Mouse (Mus musculus) heart, embryonic 12.5 days (tissue): Measurements from ENCODE around the gene Rnf20. TPM values are rescaled to one million over a fixed set of nuclear protein-coding genes. Genes with fewer than 3 reads are reported as not detected.

ENCODE experiments used
- ATAC-seq: fragments of 200-750 bp; cut with Nextera tagmentation; 2 replicates; pipeline ENCODE4 v1.8.0; 2017; ENCODE audit warnings: moderate TSS enrichment, moderate library complexity; ENCODE audit not compliant: insufficient number of reproducible peaks, low FRiP score
- H3K27ac ChIP-seq: fragments of 300-500 bp; sonication (generic); 2 replicates; pipeline ENCODE4 v1.5.1; 2016; ENCODE audit warnings: mild to moderate bottlenecking, moderate library complexity; ENCODE audit not compliant: poor library complexity, severe bottlenecking
- H3K27me3 ChIP-seq: fragments of 300-500 bp; sonication (generic); replicated peaks from 2 replicates; pipeline ENCODE4 v1.6.1; 2016; ENCODE audit warnings: mild to moderate bottlenecking, moderate library complexity
- H3K36me3 ChIP-seq: fragments of 300-500 bp; sonication (generic); 2 replicates; pipeline ENCODE4 v1.6.1; 2016; ENCODE audit warnings: mild to moderate bottlenecking, moderate library complexity
- H3K4me1 ChIP-seq: fragments of 300-500 bp; sonication (generic); replicated peaks from 2 replicates; pipeline ENCODE4 v1.6.1; 2016; ENCODE audit warnings: mild to moderate bottlenecking
- H3K4me2 ChIP-seq: fragments of 300-500 bp; sonication (generic); 2 replicates; pipeline ENCODE4 v1.6.1; 2016; ENCODE audit warnings: mild to moderate bottlenecking, moderate library complexity
- H3K4me3 ChIP-seq: fragments of 300-500 bp; sonication (generic); 2 replicates; pipeline ENCODE4 v1.5.1; 2016; ENCODE audit warnings: mild to moderate bottlenecking
- H3K9ac ChIP-seq: fragments of 300-500 bp; sonication (generic); 2 replicates; pipeline ENCODE4 v1.6.1; 2016; ENCODE audit warnings: mild to moderate bottlenecking, moderate library complexity
- H3K9me3 ChIP-seq: fragments of 300-500 bp; sonication (generic); replicated peaks from 2 replicates; pipeline ENCODE4 v1.6.1; 2016; ENCODE audit warnings: mild to moderate bottlenecking, moderate library complexity
- WGBS: fragments of 180-500 bp; shearing (Covaris S2); methylation state at CpG from one replicate; pipeline ENCODE4 v1.1.7; 2016; 5-methylcytosine and 5-hydroxymethylcytosine counted together
- polyA plus RNA-seq: library from polyadenylated mRNA; unstranded; fragments of >200 nt; fragmentation: Nextera tagmentation; extraction: Ambion mirVana; gene quantifications from 2 replicates; pipeline ENCODE4 v1.2.1, GENCODE M21; 2016

Rnf20 gene
- polyA plus RNA-seq = 29.2 and 30.2 TPM in 2 replicates

GRCm38 (mm10) chr4:49631319-49632138 is at the start of gene Rnf20:
Gene Rnf20 (plus strand): TSS chr4:49632006.
- peak; percentile 97 for ATAC-seq
- peaks cover 25% of the 10 kb centered on the region for H3K36me3 ChIP-seq
- peak within 1 kb of the TSS; percentile 86 for H3K9ac ChIP-seq
- WGBS = 4% methylated on average over 37 of the region's 37 CpGs
- peak within 1 kb of the TSS; percentile 75 for H3K4me3 ChIP-seq
- H3K27ac ChIP-seq = peak within 1 kb of the TSS; percentile 84
- H3K27me3 ChIP-seq = no peaks in the 10 kb centered on the region
- peak within 1 kb of the TSS; percentile 81 for H3K4me2 ChIP-seq
- peaks cover 9% of the 10 kb centered on the region for H3K4me1 ChIP-seq
- H3K9me3 ChIP-seq = no peaks in the 10 kb centered on the region

- Histone ChIP-seq H3K4me3 (no peak overlapping the region), H3K36me3 (peaks cover 32% of the 10 kb centered on the region), H3K9me3 (no peaks in the 10 kb centered on the region), H3K9ac (no peak overlapping the region), H3K4me1 (peaks cover 26% of the 10 kb centered on the region), H3K27me3 (no peaks in the 10 kb centered on the region), H3K27ac (peak overlapping the region; percentile 55; the same call in 1 of the 2 replicates), H3K4me2 (no peak overlapping the region)
- no peak for ATAC-seq
- 50% methylated on average over 14 of the region's 14 CpGs for WGBS
Observed at GRCm38 (mm10) chr4:49583965-49584831, 47.6 kb upstream of the Rnf20 start.

- peak; percentile 17; the same call in 1 of the 2 replicates for ATAC-seq
- Histone ChIP-seq H3K9ac (no peak overlapping the region), H3K27me3 (no peaks in the 10 kb centered on the region), H3K4me1 (peaks cover 26% of the 10 kb centered on the region), H3K4me2 (no peak overlapping the region), H3K4me3 (no peak overlapping the region), H3K36me3 (peaks cover 35% of the 10 kb centered on the region), H3K9me3 (no peaks in the 10 kb centered on the region), H3K27ac (peak overlapping the region; percentile 41; the same call in 1 of the 2 replicates)
- 55% methylated on average over 7 of the region's 7 CpGs for WGBS
Observed at GRCm38 (mm10) chr4:49585524-49586101, 46.2 kb upstream of the Rnf20 start.

- Histone ChIP-seq H3K4me1 (peaks cover 26% of the 10 kb centered on the region), H3K9me3 (no peaks in the 10 kb centered on the region), H3K36me3 (peaks cover 35% of the 10 kb centered on the region), H3K27me3 (no peaks in the 10 kb centered on the region), H3K9ac (no peak overlapping the region), H3K4me3 (no peak overlapping the region), H3K27ac (no peak overlapping the region), H3K4me2 (no peak overlapping the region)
- 92% methylated on average over 10 of the region's 10 CpGs for WGBS
- ATAC-seq = no peak
Observed at GRCm38 (mm10) chr4:49586811-49587210, 45.0 kb upstream of the Rnf20 start.

DNA sequence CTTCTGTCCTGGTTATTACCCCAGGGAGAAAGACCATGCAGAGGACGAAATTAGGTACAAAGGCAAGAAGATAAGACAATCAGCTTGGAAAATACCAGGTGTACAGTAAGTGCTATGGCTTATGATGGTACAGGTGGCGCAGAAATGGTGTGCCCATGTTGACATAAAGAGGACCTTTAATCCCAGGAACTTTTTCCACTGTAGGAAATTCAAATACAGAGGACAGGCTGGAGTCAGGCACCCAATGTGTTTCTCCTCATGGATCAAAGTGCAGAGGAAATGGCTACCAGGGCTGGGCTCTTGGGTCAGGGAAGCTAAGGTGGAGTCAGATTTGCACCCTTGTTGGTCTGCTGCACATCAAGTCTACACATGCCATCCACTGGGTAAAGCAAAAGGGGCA is 41.7 kb upstream of the Rnf20 start:
- Histone ChIP-seq H3K4me1 (peaks cover 16% of the 10 kb centered on the region), H3K9me3 (no peaks in the 10 kb centered on the region), H3K4me3 (no peak overlapping the region), H3K36me3 (peaks cover 25% of the 10 kb centered on the region), H3K4me2 (no peak overlapping the region), H3K9ac (no peak overlapping the region), H3K27me3 (no peaks in the 10 kb centered on the region), H3K27ac (no peak overlapping the region)
- WGBS = 76% methylated on average over 2 of the region's 2 CpGs
- ATAC-seq = no peak

DNA sequence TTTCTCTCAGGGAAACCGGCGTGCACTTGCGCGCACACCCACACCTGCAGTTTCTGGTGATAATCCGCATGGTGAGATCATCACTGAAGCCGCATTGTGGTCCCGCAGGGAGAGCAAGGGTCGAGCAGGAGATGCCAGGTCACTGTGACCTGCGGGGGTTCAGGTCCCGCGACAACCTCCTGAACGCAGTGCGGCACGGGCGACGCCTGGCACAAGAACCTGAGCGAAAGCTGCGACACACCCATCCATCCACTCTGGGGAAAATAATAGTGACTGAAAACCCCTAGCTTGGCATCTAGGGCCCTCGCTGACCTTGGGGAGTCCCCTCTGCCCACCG is 35.0 kb upstream of the Rnf20 start:
- ATAC-seq = peak; percentile 66
- H3K4me2 ChIP-seq = peak overlapping the region; percentile 71

DNA sequence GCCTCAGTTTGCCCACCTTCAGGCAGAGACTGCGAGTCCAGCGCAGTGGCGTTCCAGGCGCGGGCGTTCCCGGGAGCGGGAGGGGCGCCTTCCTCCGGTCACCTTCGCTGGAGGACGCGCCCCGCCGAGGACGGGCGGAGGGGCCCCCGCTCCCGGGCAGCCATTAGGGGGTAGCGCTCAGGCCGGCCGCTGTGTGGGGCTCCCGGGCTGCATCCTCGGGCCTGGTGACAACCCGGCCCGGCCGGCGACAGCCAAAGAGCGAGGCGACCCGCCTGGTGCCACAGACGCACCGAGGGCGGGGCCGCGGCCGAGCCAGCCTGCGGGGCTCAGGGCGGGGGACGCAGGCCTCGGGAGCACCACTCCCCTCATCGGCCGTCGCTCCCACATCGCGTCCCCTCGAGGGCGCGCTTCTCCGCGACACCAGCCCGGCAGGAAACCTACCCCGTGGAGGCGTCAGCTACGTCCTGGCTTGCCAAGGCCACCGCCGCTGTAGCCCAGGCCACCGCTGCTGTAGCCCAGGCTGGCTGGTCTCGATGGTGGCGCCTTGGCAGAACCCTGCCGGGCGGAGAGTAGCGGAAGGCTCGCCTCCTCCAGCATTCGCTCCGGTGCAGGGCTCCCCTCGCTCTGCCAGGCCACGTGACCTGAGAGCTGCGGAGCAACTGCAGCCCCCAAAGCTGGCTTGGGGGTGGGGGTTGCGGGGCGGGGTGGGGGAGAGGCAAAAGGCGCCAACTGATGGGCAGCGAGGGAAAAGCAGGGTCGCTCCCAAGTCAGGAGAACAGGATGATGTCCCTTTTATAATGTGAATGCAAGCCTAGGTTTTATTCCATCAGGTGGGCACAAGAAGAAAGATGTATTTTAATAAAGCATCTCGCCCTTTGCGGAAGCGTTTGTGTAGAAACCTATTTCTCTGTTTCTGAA is 34.4 kb upstream of the Rnf20 start, which contains the start of gene Tmem246:
Gene Tmem246, minus strand, starts transcription at position 694 of the 918 bp plus-strand sequence.
- ATAC-seq = peak; percentile 90
- peak within 1 kb of the TSS; percentile 83 for H3K4me3 ChIP-seq
- no peaks in the 10 kb centered on the region for H3K9me3 ChIP-seq
- H3K4me1 ChIP-seq = 0 out of 2 replicates have a peak, but pooled peaks cover 4% of the 10 kb centered on the region
- WGBS = under 1% methylated on average over 77 of the region's 77 CpGs
- H3K36me3 ChIP-seq = no peaks in the 10 kb centered on the region
- H3K4me2 ChIP-seq = peak within 1 kb of the TSS; percentile 71
- no peaks in the 10 kb centered on the region; the same call in 1 of the 2 replicates for H3K27me3 ChIP-seq
- peak within 1 kb of the TSS; percentile 91 for H3K9ac ChIP-seq
- H3K27ac ChIP-seq = peak within 1 kb of the TSS; percentile 92

More for the DNA sequence above, 35.0 kb upstream of the Rnf20 start:
- Histone ChIP-seq H3K36me3 (no peaks in the 10 kb centered on the region), H3K9me3 (no peaks in the 10 kb centered on the region), H3K4me3 (peak overlapping the region; percentile 83), H3K9ac (peak overlapping the region; percentile 91), H3K27ac (peak overlapping the region; percentile 92), H3K27me3 (no peaks in the 10 kb centered on the region), H3K4me1 (0 out of 2 replicates have a peak, but pooled peaks cover 8% of the 10 kb centered on the region)
- under 1% methylated on average over 20 of the region's 20 CpGs for WGBS

GRCm38 (mm10) chr4:49603161-49603560 is 28.6 kb upstream of the Rnf20 start:
- no peak for ATAC-seq
- Histone ChIP-seq H3K27ac (no peak overlapping the region), H3K9ac (no peak overlapping the region), H3K9me3 (no peaks in the 10 kb centered on the region), H3K4me3 (no peak overlapping the region), H3K4me1 (no peaks in the 10 kb centered on the region), H3K4me2 (no peak overlapping the region), H3K27me3 (no peaks in the 10 kb centered on the region; the same call in 1 of the 2 replicates), H3K36me3 (no peaks in the 10 kb centered on the region)
- 78% methylated on average over 2 of the region's 2 CpGs for WGBS

DNA sequence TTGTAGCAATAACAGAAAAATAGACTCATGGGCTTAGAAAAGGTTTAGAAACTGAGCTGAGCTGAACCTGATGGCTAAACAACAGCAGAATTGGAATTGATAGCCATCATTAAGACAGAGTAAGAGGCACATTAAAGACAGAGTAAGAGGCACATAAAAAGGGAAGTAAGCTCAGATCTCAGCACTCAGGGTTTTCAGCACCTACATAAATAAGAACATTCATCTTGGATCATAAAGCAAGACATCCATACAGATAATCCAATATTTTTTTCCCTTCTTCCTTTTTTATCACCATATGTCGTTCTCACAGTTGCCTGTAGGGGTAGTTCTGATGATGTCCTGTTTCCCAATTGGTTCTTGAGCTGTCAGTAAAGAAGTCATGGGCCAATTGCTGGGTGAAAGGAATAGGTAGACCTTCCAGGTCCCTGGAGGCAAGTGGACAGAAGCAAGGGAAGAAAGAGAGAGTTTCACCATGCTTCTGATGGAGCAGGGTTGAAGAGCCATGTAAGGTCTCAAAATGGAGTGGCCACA is 27.7 kb upstream of the Rnf20 start:
- no peaks in the 10 kb centered on the region; the same call in 1 of the 2 replicates for H3K27me3 ChIP-seq
- no peak overlapping the region for H3K9ac ChIP-seq
- no peaks in the 10 kb centered on the region for H3K36me3 ChIP-seq
- H3K4me3 ChIP-seq = no peak overlapping the region
- H3K9me3 ChIP-seq = no peaks in the 10 kb centered on the region
- ATAC-seq = no peak
- no peaks in the 10 kb centered on the region for H3K4me1 ChIP-seq
- H3K27ac ChIP-seq = no peak overlapping the region
- WGBS = 63% methylated on average over 1 of the region's 1 CpGs
- H3K4me2 ChIP-seq = no peak overlapping the region

DNA sequence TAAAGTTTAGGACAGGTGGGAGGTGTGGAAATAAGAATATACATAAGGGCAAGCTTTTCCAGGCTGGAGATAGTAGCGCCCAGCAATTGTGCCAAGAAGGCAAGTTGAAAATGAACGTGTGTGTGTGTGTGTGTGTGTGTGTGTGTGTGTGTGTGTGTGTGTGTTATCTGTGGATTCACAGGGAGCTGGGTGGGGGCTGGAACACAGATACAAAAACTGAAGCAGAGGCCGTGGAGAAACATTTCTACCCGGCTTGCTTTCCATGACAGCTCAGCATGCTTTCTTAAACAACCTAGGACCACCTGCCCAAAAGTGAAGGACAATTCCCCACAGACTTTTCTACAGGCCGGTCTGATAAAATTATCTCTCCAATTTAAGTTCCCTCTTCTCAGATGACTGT is 27.2 kb upstream of the Rnf20 start:
- no peak overlapping the region for H3K27ac ChIP-seq
- H3K9ac ChIP-seq = no peak overlapping the region

More for the DNA sequence above, 27.2 kb upstream of the Rnf20 start:
- no peak for ATAC-seq
- no peaks in the 10 kb centered on the region for H3K9me3 ChIP-seq
- no peaks in the 10 kb centered on the region for H3K4me1 ChIP-seq
- no peak overlapping the region for H3K4me2 ChIP-seq
- H3K4me3 ChIP-seq = no peak overlapping the region
- H3K27me3 ChIP-seq = no peaks in the 10 kb centered on the region; the same call in 1 of the 2 replicates
- no peaks in the 10 kb centered on the region for H3K36me3 ChIP-seq
- 71% methylated on average over 5 of the region's 5 CpGs for WGBS
